Mouse (Mus musculus): ENCODE measurements around the gene Rgsl1.

DNA sequence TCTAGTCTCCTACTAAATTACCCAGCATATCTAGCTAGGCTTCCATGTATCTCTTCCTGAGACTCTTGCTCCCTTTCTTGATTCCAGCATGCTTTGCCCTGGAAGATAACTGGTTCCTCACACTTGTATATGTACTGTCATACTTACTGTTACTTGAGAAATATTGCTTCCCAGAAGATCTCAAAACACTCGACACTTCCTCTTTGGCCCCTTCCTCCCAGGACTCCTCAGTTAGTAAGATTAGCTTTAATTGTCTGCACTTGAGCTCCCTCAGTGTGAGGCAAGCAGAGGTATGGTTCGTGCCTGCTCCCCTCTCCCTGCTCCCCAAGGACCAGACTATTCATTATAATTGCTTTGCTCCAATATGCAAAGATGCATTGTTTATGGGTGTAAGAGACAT lies 53.2 kb downstream of the Rgsl1 start:
- TF ChIP-seq POLR2A (IDR thresholded peaks at IDR 0.05; ENCODE audit: extremely low read depth, insufficient read depth, low read length): no peak
- no peak for TF ChIP-seq CTCF (IDR thresholded peaks at IDR 0.05; ENCODE audit: extremely low read depth, insufficient read depth, low read length)

Measured in cortical plate, adult 2 months (tissue).